In the genomic region with DNA sequence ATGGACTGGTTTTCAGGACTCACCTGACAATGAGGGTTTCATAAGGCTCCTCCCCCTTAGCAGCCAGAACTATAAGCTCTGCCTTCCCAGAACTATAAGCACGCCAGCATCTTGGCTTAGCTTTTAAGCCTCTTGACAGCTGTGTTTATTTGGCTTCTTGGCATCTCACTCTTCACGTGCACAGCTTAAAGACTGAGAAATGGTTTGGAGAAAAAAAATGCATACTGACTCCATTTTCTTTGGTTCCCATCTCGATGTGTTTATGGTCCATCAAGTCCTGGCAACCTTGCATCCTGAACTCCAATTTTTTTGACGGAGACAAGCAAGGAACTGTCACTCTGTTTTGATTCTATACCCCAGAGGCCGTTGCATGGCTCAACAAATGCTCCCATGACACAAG, we compare ENCODE assay signal across 14 mouse cellular contexts.
"Had no signal": no experiment of that assay in that cellular context is flagged by ENCODE, and none has a peak within 500 bp of the region (broad histone marks: within the 10 kb centered on the region; RNA-seq: fewer than 3 reads in every experiment).

No protein-coding gene starts in this region.

- H3K4me2 ChIP-seq: limb, embryonic 13.5 days; midbrain, embryonic 11.5 days had no signal

- H3K9ac ChIP-seq: limb, embryonic 13.5 days; liver, embryonic 14.5 days had no signal

- H3K36me3 ChIP-seq: limb, embryonic 13.5 days had no signal

- H3K27ac ChIP-seq: left cerebral cortex, adult 2 months; limb, embryonic 13.5 days; liver, embryonic 14.5 days had no signal

- H3K4me3 ChIP-seq: left cerebral cortex, adult 2 months; limb, embryonic 13.5 days; megakaryocyte, embryonic 14.5 days had no signal

- H3K9me3 ChIP-seq: limb, embryonic 13.5 days; megakaryocyte, embryonic 14.5 days had no signal

- ATAC-seq: lung, postnatal 0 days; midbrain, embryonic 16.5 days had no signal

- DNase-seq: kidney, adult 8-10 months; kidney, postnatal 25 days; lung, adult 18-20 months; right cerebral cortex, postnatal 4 days; spleen, adult 18-20 months; thymus, adult 18-20 months; thymus, postnatal 14 days had no signal
